Mouse (Mus musculus) brain, embryonic 18.5 days (tissue): ENCODE measurements around the gene Adprhl1.

ENCODE experiments used
- DNase-seq: peaks from one replicate; pipeline ENCODE4 v3.0.0-alpha.2; 2012; ENCODE audit warnings: low read depth, low spot score

Adprhl1 gene

DNA sequence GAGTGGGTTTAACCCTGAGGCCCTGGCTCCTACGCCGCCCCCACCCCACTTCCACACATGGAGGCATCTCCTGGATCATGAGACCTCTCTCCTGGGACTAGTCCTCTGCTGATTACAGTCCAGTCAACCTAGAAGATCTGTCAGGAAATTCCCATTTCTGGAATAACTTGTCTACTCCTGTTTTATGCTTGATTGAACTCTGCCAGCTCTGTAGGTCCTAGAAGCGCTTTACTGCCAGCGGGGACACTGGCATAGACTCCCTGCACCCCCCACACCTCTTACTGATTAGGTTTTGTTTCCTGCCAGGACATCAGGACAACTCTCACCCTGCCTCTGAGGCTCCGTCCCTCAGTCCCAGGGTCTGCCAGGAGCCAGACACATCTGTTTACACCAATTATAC lies 56.5 kb downstream of the Adprhl1 start:
- no peak for DNase-seq

GRCm38 (mm10) chr8:13194818-13195217 lies 59.1 kb downstream of the Adprhl1 start:
- no peak for DNase-seq

DNA sequence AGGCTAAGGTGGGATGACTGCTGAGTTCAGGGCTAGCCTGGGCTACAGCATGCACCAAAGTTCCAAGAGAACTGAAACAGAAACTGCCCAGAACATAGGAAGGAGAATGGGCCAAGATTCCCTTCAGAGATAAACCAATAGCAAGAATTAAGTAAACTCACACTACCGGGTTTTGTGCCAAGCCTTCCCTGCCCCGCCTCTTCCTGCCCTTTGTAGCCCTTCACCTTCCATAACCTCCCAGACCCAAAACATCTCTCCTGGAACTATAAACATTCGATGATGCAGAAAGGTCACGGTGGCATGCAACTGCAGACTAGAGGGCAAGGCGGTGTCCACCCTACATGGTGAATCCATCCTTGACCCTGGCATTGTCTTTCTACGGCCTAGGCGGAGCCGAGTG lies 63.7 kb downstream of the Adprhl1 start:
- no peak for DNase-seq

DNA sequence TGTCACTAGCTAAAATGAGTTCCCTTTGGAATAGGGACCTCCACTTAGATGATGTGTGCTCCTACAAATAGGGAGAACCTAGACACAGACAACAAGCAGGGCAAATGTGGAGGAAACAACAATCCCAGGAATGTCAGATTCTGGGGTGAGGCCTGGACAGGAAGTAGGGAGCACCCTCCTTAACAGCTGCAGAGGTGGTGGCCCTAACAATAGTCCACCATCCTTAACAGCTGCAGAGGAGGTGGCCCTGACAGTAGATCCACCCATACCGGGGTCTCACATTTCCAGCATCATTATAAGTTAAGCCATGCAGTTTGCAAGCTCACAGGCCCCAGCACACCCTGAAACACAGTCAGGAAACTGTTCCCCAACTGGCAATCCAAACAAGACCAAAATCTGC lies 65.1 kb downstream of the Adprhl1 start:
- no peak for DNase-seq

- DNase-seq = no peak
Measured at GRCm38 (mm10) chr8:13188052-13188555, 65.9 kb downstream of the Adprhl1 start.

- no peak for DNase-seq
Measured at GRCm38 (mm10) chr8:13187638-13188037, 66.3 kb downstream of the Adprhl1 start.

- DNase-seq = no peak
Measured at GRCm38 (mm10) chr8:13187229-13187628, 66.7 kb downstream of the Adprhl1 start.

DNA sequence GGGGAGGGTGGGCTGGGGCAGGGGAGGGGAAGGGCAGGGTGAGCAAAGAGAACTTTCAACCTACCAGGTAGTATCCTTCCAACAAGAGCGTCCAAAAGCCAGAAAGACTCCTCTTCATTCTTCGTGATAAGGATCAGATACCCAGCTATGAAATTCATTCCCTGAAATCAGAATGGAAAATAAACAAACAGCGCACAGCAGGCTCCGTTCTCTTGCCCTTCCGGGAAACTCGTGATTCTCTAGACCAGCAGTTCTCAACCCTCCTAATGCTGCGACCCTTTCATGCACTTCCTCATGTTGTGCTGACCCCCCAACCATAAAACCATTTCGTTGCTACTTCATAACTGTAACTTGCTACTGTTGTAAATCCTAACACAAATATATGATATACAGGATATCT lies 67.1 kb downstream of the Adprhl1 start:
- no peak for DNase-seq

DNA sequence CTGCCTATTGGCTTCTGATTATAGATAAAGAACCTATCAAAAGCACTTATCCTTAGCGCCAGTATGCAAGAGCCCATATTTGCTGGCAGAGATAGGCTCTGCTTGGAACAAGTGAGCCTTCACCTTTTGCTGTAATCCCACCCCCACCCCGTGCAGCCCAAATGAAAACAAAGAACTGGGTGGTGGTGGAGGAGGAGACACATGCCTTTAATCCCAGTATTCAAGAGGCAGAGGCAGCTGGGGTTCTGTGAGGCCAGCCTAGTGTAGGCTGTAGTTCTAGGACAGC lies 72.3 kb downstream of the Adprhl1 start:
- no peak for DNase-seq

GRCm38 (mm10) chr8:13180911-13181690 lies 72.9 kb downstream of the Adprhl1 start:
- no peak for DNase-seq

DNA sequence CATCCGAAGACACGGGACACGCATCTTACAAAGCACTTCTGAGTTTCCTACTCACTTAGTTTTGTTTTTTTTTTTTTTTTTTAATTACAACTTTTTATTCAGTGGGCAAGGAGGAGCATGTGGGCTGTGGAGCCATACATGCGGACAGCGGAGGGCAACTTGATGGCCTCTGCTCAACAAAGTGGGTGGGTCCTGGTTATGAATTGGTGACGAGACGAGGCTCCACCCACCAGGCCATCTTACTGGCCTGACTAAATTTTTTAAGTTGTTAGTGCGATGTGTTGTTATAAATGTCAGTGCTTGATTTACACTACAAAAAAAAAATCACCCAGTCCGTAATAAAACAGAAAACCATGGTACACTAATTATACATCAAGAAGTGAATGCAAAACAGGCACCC lies 73.6 kb downstream of the Adprhl1 start:
- DNase-seq = no peak

DNA sequence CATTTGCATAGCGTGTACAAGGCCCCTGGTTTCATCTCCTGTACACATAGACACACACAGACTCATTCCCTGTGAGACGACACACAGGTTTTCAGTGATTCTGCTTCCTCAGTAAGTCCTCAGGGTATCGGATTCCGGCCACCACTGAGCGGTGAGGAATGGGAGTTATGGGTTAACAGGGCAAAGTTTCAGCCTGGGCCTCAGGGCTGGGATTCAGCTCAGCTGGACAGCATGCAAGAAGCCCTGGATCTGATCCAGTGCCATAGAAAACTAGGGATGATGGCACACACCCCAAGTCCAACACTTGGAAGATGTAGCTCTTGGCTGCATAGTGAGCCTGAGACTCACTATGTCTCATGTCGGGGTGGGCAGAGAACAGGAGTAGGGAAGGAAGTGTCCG lies 74.0 kb downstream of the Adprhl1 start:
- no peak for DNase-seq

GRCm38 (mm10) chr8:13179482-13179881 lies 74.5 kb downstream of the Adprhl1 start:
- no peak for DNase-seq

GRCm38 (mm10) chr8:13178137-13178536 lies 75.8 kb downstream of the Adprhl1 start:
- DNase-seq = no peak

GRCm38 (mm10) chr8:13177173-13177852 lies 76.6 kb downstream of the Adprhl1 start:
- no peak for DNase-seq

DNA sequence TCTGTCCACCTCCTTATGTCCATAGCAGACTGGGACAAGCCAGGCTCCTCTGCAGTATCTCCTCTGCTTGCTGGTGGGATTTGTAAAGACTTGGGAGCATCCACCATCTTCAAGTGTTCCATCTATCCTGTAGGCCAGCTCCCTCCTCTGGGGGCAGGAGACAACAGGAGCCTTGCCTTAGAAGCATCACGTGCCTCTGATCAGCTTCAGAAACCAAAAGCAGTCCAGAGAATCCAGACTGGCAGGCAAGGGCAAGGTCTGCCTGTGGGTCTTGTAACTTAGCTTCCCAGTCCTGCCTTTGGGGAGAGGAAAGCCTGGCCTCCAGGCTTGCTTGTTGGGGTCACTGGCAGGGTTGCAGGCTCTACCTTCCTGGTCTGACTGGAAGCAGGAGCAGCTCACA lies 78.3 kb downstream of the Adprhl1 start:
- DNase-seq = no peak

GRCm38 (mm10) chr8:13174811-13175210 lies 79.2 kb downstream of the Adprhl1 start:
- DNase-seq = no peak

- DNase-seq = no peak
Measured at GRCm38 (mm10) chr8:13174305-13174704, 79.7 kb downstream of the Adprhl1 start.
